Mouse (Mus musculus): ENCODE data around the gene Tmem88.

Gene Tmem88

GRCm38 (mm10) chr11:69398059-69398458 is at the start of gene Tmem88:
TSS of gene Tmem88 (minus strand) at chr11:69398234.
- DNase-seq (ENCODE audit: low read depth, low spot score): no peak

GRCm38 (mm10) chr11:69447299-69447698 is 49.3 kb upstream of the Tmem88 start:
- no peak for DNase-seq (ENCODE audit: low read depth, low spot score)

GRCm38 (mm10) chr11:69443328-69443727 is 45.3 kb upstream of the Tmem88 start:
- peak; percentile 17 for DNase-seq (ENCODE audit: low read depth, low spot score)

- DNase-seq (ENCODE audit: low read depth, low spot score): no peak
Measured at GRCm38 (mm10) chr11:69437291-69437690, 39.3 kb upstream of the Tmem88 start.

GRCm38 (mm10) chr11:69433189-69433588 is 35.2 kb upstream of the Tmem88 start:
- DNase-seq (ENCODE audit: low read depth, low spot score): no peak

- no peak for DNase-seq (ENCODE audit: low read depth, low spot score)
Measured at GRCm38 (mm10) chr11:69432640-69432982, 34.6 kb upstream of the Tmem88 start.

- peak; percentile 54 for DNase-seq (ENCODE audit: low read depth, low spot score)
Measured at GRCm38 (mm10) chr11:69431829-69432639, 34.0 kb upstream of the Tmem88 start.

- no peak for DNase-seq (ENCODE audit: low read depth, low spot score)
Measured at GRCm38 (mm10) chr11:69430631-69431030, 32.6 kb upstream of the Tmem88 start.

- peak; percentile 46 for DNase-seq (ENCODE audit: low read depth, low spot score)
Measured at GRCm38 (mm10) chr11:69429313-69429712, 31.3 kb upstream of the Tmem88 start.

- DNase-seq (ENCODE audit: low read depth, low spot score): no peak
Measured at GRCm38 (mm10) chr11:69428751-69429150, 30.7 kb upstream of the Tmem88 start.

GRCm38 (mm10) chr11:69426246-69426645 is 28.2 kb upstream of the Tmem88 start:
- DNase-seq (ENCODE audit: low read depth, low spot score): no peak

- DNase-seq (ENCODE audit: low read depth, low spot score): no peak
Measured at GRCm38 (mm10) chr11:69423885-69424284, 25.9 kb upstream of the Tmem88 start.

GRCm38 (mm10) chr11:69422842-69423241 is 24.8 kb upstream of the Tmem88 start:
- no peak for DNase-seq (ENCODE audit: low read depth, low spot score)

- no peak for DNase-seq (ENCODE audit: low read depth, low spot score)
Measured at GRCm38 (mm10) chr11:69421131-69421977, 23.3 kb upstream of the Tmem88 start.

GRCm38 (mm10) chr11:69420554-69421000 is 22.5 kb upstream of the Tmem88 start:
- no peak for DNase-seq (ENCODE audit: low read depth, low spot score)

GRCm38 (mm10) chr11:69419813-69420553 is 21.9 kb upstream of the Tmem88 start:
- DNase-seq (ENCODE audit: low read depth, low spot score): no peak

GRCm38 (mm10) chr11:69419443-69419812 is 21.4 kb upstream of the Tmem88 start:
- no peak for DNase-seq (ENCODE audit: low read depth, low spot score)

GRCm38 (mm10) chr11:69418481-69419442 is 20.7 kb upstream of the Tmem88 start:
- peak; percentile 99 for DNase-seq (ENCODE audit: low read depth, low spot score)

- DNase-seq (ENCODE audit: low read depth, low spot score): peak; percentile 97
Measured at GRCm38 (mm10) chr11:69417449-69418384, 19.7 kb upstream of the Tmem88 start.
